In genomic region chr9:54950162-54950561, GRCm38 (mm10) we compare ENCODE assay signal across 9 mouse cellular contexts. TPM values are rescaled to one million over a fixed set of nuclear protein-coding genes. Genes with fewer than 3 reads are reported as not detected.
DNase-seq lines count a peak whose midpoint lies in the region; ATAC-seq and TF ChIP-seq lines count a peak whose summit lies in the region.
"Not testable (repeated sequence)": the region's sequence is repeated elsewhere in the genome, so short reads cannot be mapped to it uniquely, and the experiment has no call there.
"Had no signal": no experiment of that assay in that cellular context is flagged by ENCODE, and none has a peak within 500 bp of the region (broad histone marks: within the 10 kb centered on the region; RNA-seq: fewer than 3 reads in every experiment).

No protein-coding gene starts in this region.

- not testable (repeated sequence) for H3K27ac ChIP-seq in bone marrow, adult 2 months (ENCODE audit: control insufficient read depth, insufficient read depth, low read depth, low read length, poor library complexity)
- peak overlapping the region; percentile 81; the same call in 1 of the 2 replicates for H3K27ac ChIP-seq in forebrain, embryonic 11.5 days (ENCODE audit: low read depth, low read length)
- H3K27ac ChIP-seq in heart, embryonic 15.5 days = peak overlapping the region; percentile 70
- peak overlapping the region; percentile 85; the same call in 1 of the 2 replicates for H3K27ac ChIP-seq in intestine, postnatal 0 days (ENCODE audit: low read depth, low read length)
- peak overlapping the region; percentile 63 for H3K27ac ChIP-seq in liver, adult 2 months (replicated peaks; ENCODE audit: insufficient read depth, low read depth, low read length)
- H3K27ac ChIP-seq in neural tube, embryonic 15.5 days (replicated peaks) = peak overlapping the region; percentile 89

- peak; percentile 60; the same call in 1 of the 2 replicates for ATAC-seq in forebrain, embryonic 11.5 days (replicated peaks; ENCODE audit: low FRiP score)
- not testable (repeated sequence) for ATAC-seq in heart, embryonic 15.5 days (replicated peaks; ENCODE audit: insufficient number of reproducible peaks, insufficient read depth, low FRiP score, low read depth); intestine, postnatal 0 days
- ATAC-seq in neural tube, embryonic 15.5 days (ENCODE audit: low FRiP score) = peak; percentile 40; the same call in 1 of the 2 replicates

- 25% methylated on average over 8 of the region's 8 CpGs for WGBS in bone marrow, adult 2 months
- WGBS in forebrain, embryonic 11.5 days = 51% methylated on average over 8 of the region's 8 CpGs
- 45% methylated on average over 8 of the region's 8 CpGs for WGBS in heart, embryonic 15.5 days
- WGBS in intestine, postnatal 0 days = 38% methylated on average over 8 of the region's 8 CpGs
- 16% methylated on average over 8 of the region's 8 CpGs for WGBS in liver, adult 2 months
- 55% methylated on average over 8 of the region's 8 CpGs for WGBS in neural tube, embryonic 15.5 days

- H3K4me1 ChIP-seq in bone marrow, adult 2 months (ENCODE audit: control insufficient read depth, insufficient read depth, low read length); forebrain, embryonic 11.5 days (replicated peaks; ENCODE audit: control insufficient read depth, insufficient read depth, low read length); intestine, postnatal 0 days (replicated peaks; ENCODE audit: control insufficient read depth, insufficient read depth, low read length): not testable (repeated sequence)
- H3K4me1 ChIP-seq in heart, embryonic 15.5 days (replicated peaks) = peaks cover 17% of the 10 kb centered on the region
- H3K4me1 ChIP-seq in liver, adult 2 months (ENCODE audit: control insufficient read depth, insufficient read depth, low read length) = peaks cover 16% of the 10 kb centered on the region
- peaks cover 39% of the 10 kb centered on the region for H3K4me1 ChIP-seq in megakaryocyte, embryonic 14.5 days
- H3K4me1 ChIP-seq in neural tube, embryonic 15.5 days = peaks cover 26% of the 10 kb centered on the region

- peak overlapping the region; percentile 86 for H3K9ac ChIP-seq in forebrain, embryonic 11.5 days (ENCODE audit: low read length)
- peak overlapping the region; percentile 57 for H3K9ac ChIP-seq in heart, embryonic 15.5 days
- peak overlapping the region; percentile 88; the same call in 1 of the 2 replicates for H3K9ac ChIP-seq in intestine, postnatal 0 days (ENCODE audit: low read depth, low read length)
- peak overlapping the region; percentile 38; the same call in 1 of the 2 replicates for H3K9ac ChIP-seq in liver, adult 2 months (ENCODE audit: low read depth, low read length)
- H3K9ac ChIP-seq in neural tube, embryonic 15.5 days (replicated peaks) = peak overlapping the region; percentile 58

- not testable (repeated sequence) for TF ChIP-seq CTCF in bone marrow, adult 2 months (IDR thresholded peaks at IDR 0.05; ENCODE audit: control insufficient read depth, insufficient read depth, low read length); intestine, postnatal 0 days (IDR thresholded peaks at IDR 0.05; ENCODE audit: low read depth); liver, adult 2 months (IDR thresholded peaks at IDR 0.05; ENCODE audit: low read depth, low read length)

- H3K27me3 ChIP-seq in forebrain, embryonic 11.5 days (ENCODE audit: control insufficient read depth, insufficient read depth, low read length); heart, embryonic 15.5 days; intestine, postnatal 0 days (replicated peaks; ENCODE audit: control insufficient read depth, insufficient read depth, low read length); liver, adult 2 months (ENCODE audit: control insufficient read depth, insufficient read depth, low read length); megakaryocyte, embryonic 14.5 days (replicated peaks); neural tube, embryonic 15.5 days (replicated peaks): not testable (repeated sequence)

- not testable (repeated sequence) for H3K36me3 ChIP-seq in forebrain, embryonic 11.5 days (ENCODE audit: control insufficient read depth, insufficient read depth, low read length)
- H3K36me3 ChIP-seq in heart, embryonic 15.5 days = peaks cover 22% of the 10 kb centered on the region; the same call in 1 of the 2 replicates
- H3K36me3 ChIP-seq in intestine, postnatal 0 days (ENCODE audit: control insufficient read depth, insufficient read depth) = peaks cover 12% of the 10 kb centered on the region; the same call in 1 of the 2 replicates
- peaks cover 50% of the 10 kb centered on the region for H3K36me3 ChIP-seq in liver, adult 2 months (ENCODE audit: control insufficient read depth, insufficient read depth, low read length)
- H3K36me3 ChIP-seq in megakaryocyte, embryonic 14.5 days (replicated peaks; ENCODE audit: low read length) = peaks cover 32% of the 10 kb centered on the region
- peaks cover 12% of the 10 kb centered on the region for H3K36me3 ChIP-seq in neural tube, embryonic 15.5 days

- peak overlapping the region; percentile 56 for H3K4me3 ChIP-seq in bone marrow, adult 2 months (replicated peaks; ENCODE audit: control insufficient read depth, low read depth, low read length)
- peak overlapping the region; percentile 92 for H3K4me3 ChIP-seq in forebrain, embryonic 11.5 days (ENCODE audit: low read depth, low read length)
- peak overlapping the region; percentile 96 for H3K4me3 ChIP-seq in heart, embryonic 15.5 days
- peak overlapping the region; percentile 94 for H3K4me3 ChIP-seq in intestine, postnatal 0 days (ENCODE audit: low read depth, low read length)
- peak overlapping the region; percentile 92 for H3K4me3 ChIP-seq in liver, adult 2 months (ENCODE audit: insufficient read depth, low read depth, low read length)
- peak overlapping the region; percentile 97 for H3K4me3 ChIP-seq in megakaryocyte, embryonic 14.5 days (replicated peaks)
- peak overlapping the region; percentile 65 for H3K4me3 ChIP-seq in neural tube, embryonic 15.5 days (replicated peaks)

- not testable (repeated sequence) for TF ChIP-seq POLR2A in bone marrow, adult 2 months (IDR thresholded peaks at IDR 0.05; ENCODE audit: borderline replicate concordance, control insufficient read depth, low read depth, low read length); liver, adult 2 months (IDR thresholded peaks at IDR 0.05; ENCODE audit: extremely low read depth, insufficient read depth, low read length)

- not testable (repeated sequence) for H3K79me2 ChIP-seq in liver, adult 2 months (ENCODE audit: control insufficient read depth, insufficient read depth, low read length)

- H3K9me3 ChIP-seq in forebrain, embryonic 11.5 days (ENCODE audit: control insufficient read depth, low read length); heart, embryonic 15.5 days (replicated peaks); intestine, postnatal 0 days (ENCODE audit: control insufficient read depth); megakaryocyte, embryonic 14.5 days; neural tube, embryonic 15.5 days (replicated peaks): not testable (repeated sequence)

- DNase-seq in forebrain, embryonic 11.5 days (ENCODE audit: low spot score); liver, adult 2 months (ENCODE audit: extremely low read depth, low read depth, low spot score): not testable (repeated sequence)

- H3K4me2 ChIP-seq in forebrain, embryonic 11.5 days (ENCODE audit: low read depth, low read length, severe bottlenecking) = peak overlapping the region; percentile 64
- peak overlapping the region; percentile 71 for H3K4me2 ChIP-seq in heart, embryonic 15.5 days
- peak overlapping the region; percentile 76 for H3K4me2 ChIP-seq in intestine, postnatal 0 days (replicated peaks; ENCODE audit: low read depth)
- H3K4me2 ChIP-seq in neural tube, embryonic 15.5 days = peak overlapping the region; percentile 62

RNA-seq across cellular contexts. Expression of gene Psma4, which starts 0.4 kb away (rescaled TPM):
- 86.1 and 122 TPM in 2 replicates for polyA plus RNA-seq in bone marrow, adult 2 months (2011; ENCODE audit: insufficient read depth, insufficient read length, low replicate concordance, missing spikeins)
- polyA plus RNA-seq in forebrain, embryonic 11.5 days (2014; fragmentation: Nextera tagmentation; extraction: Ambion mirVana) = 300 and 313 TPM in 2 replicates
- polyA plus RNA-seq in heart, embryonic 15.5 days (2015; fragmentation: Nextera tagmentation; extraction: Ambion mirVana) = 201 and 205 TPM in 2 replicates
- 239 and 257 TPM in 2 replicates for polyA plus RNA-seq in intestine, postnatal 0 days (2015; fragmentation: Nextera tagmentation; extraction: Ambion mirVana)
- total RNA-seq in liver, adult 2 months (2014; rRNA removed) = 166 and 211 TPM in 2 replicates
- 84.5 and 88.1 TPM in 2 replicates for polyA plus RNA-seq in liver, adult 2 months (2012; rRNA removed)
- 16.1 TPM in 1 of 2 replicates, not detected in the other for polyA plus RNA-seq in megakaryocyte, embryonic 14.5 days (2012; ENCODE audit: insufficient read depth, low replicate concordance)
- polyA plus RNA-seq in neural tube, embryonic 15.5 days (2015; fragmentation: Nextera tagmentation; extraction: Ambion mirVana) = 268 and 283 TPM in 2 replicates

RNA-seq across cellular contexts. Expression of gene AY074887, which starts 0.6 kb away (rescaled TPM):
- 8.6 and 16.1 TPM in 2 replicates for polyA plus RNA-seq in bone marrow, adult 2 months (2011; ENCODE audit: insufficient read depth, insufficient read length, low replicate concordance, missing spikeins)
- polyA plus RNA-seq in forebrain, embryonic 11.5 days (2014; fragmentation: Nextera tagmentation; extraction: Ambion mirVana) = 0.86 and 1.6 TPM in 2 replicates
- 0.62 and 0.87 TPM in 2 replicates for polyA plus RNA-seq in heart, embryonic 15.5 days (2015; fragmentation: Nextera tagmentation; extraction: Ambion mirVana)
- 0.41 and 0.47 TPM in 2 replicates for polyA plus RNA-seq in intestine, postnatal 0 days (2015; fragmentation: Nextera tagmentation; extraction: Ambion mirVana)
- total RNA-seq in liver, adult 2 months (2014; rRNA removed) = not detected in 2 replicates
- polyA plus RNA-seq in liver, adult 2 months (2012; rRNA removed) = not detected in 2 replicates
- not detected in 2 replicates for polyA plus RNA-seq in megakaryocyte, embryonic 14.5 days (2012; ENCODE audit: insufficient read depth, low replicate concordance)
- 0.57 and 0.97 TPM in 2 replicates for polyA plus RNA-seq in neural tube, embryonic 15.5 days (2015; fragmentation: Nextera tagmentation; extraction: Ambion mirVana)
- total RNA-seq: heart, adult 8-10 months; layer of hippocampus, postnatal 25 days had no signal

RNA-seq across cellular contexts. Expression of gene Chrna5, which starts 30.5 kb away (rescaled TPM):
- not detected in 2 replicates for polyA plus RNA-seq in bone marrow, adult 2 months (2011; ENCODE audit: insufficient read depth, insufficient read length, low replicate concordance, missing spikeins)
- polyA plus RNA-seq in forebrain, embryonic 11.5 days (2014; fragmentation: Nextera tagmentation; extraction: Ambion mirVana) = 0.43 and 0.96 TPM in 2 replicates
- polyA plus RNA-seq in heart, embryonic 15.5 days (2015; fragmentation: Nextera tagmentation; extraction: Ambion mirVana) = 0.14 and 0.27 TPM in 2 replicates
- 1.0 and 1.3 TPM in 2 replicates for polyA plus RNA-seq in intestine, postnatal 0 days (2015; fragmentation: Nextera tagmentation; extraction: Ambion mirVana)
- not detected in 2 replicates for total RNA-seq in liver, adult 2 months (2014; rRNA removed)
- polyA plus RNA-seq in liver, adult 2 months (2012; rRNA removed) = not detected in 2 replicates
- polyA plus RNA-seq in megakaryocyte, embryonic 14.5 days (2012; ENCODE audit: insufficient read depth, low replicate concordance) = not detected in 2 replicates
- polyA plus RNA-seq in neural tube, embryonic 15.5 days (2015; fragmentation: Nextera tagmentation; extraction: Ambion mirVana) = 3.7 and 3.9 TPM in 2 replicates
- total RNA-seq: heart, adult 8-10 months had no signal

RNA-seq across cellular contexts. Expression of gene Hykk, which starts 33.1 kb away (rescaled TPM):
- polyA plus RNA-seq in bone marrow, adult 2 months (2011; ENCODE audit: insufficient read depth, insufficient read length, low replicate concordance, missing spikeins) = 1.2 TPM in 1 of 2 replicates, not detected in the other
- 4.2 and 4.6 TPM in 2 replicates for polyA plus RNA-seq in forebrain, embryonic 11.5 days (2014; fragmentation: Nextera tagmentation; extraction: Ambion mirVana)
- 2.1 and 2.6 TPM in 2 replicates for polyA plus RNA-seq in heart, embryonic 15.5 days (2015; fragmentation: Nextera tagmentation; extraction: Ambion mirVana)
- 1.1 and 1.2 TPM in 2 replicates for polyA plus RNA-seq in intestine, postnatal 0 days (2015; fragmentation: Nextera tagmentation; extraction: Ambion mirVana)
- 67.9 and 68.5 TPM in 2 replicates for total RNA-seq in liver, adult 2 months (2014; rRNA removed)
- 8.7 and 12.1 TPM in 2 replicates for polyA plus RNA-seq in liver, adult 2 months (2012; rRNA removed)
- polyA plus RNA-seq in megakaryocyte, embryonic 14.5 days (2012; ENCODE audit: insufficient read depth, low replicate concordance) = not detected in 2 replicates
- 2.0 and 2.1 TPM in 2 replicates for polyA plus RNA-seq in neural tube, embryonic 15.5 days (2015; fragmentation: Nextera tagmentation; extraction: Ambion mirVana)

Comparison
In these comparisons a context has a peak if more than half of its experiments do, and no peak if none do; other contexts are left out.
1. H3K9ac ChIP-seq: peak in every context shown above with its lines; median percentile 88 in intestine, postnatal 0 days; 86 in forebrain, embryonic 11.5 days; 58 in neural tube, embryonic 15.5 days; 57 in heart, embryonic 15.5 days; 38 in liver, adult 2 months.